Mouse (Mus musculus): ENCODE data around the gene Gng3.
"Not testable (repeated sequence)": the region's sequence is repeated elsewhere in the genome, so short reads cannot be mapped to it uniquely, and the experiment has no call there.

Gng3 gene

DNA sequence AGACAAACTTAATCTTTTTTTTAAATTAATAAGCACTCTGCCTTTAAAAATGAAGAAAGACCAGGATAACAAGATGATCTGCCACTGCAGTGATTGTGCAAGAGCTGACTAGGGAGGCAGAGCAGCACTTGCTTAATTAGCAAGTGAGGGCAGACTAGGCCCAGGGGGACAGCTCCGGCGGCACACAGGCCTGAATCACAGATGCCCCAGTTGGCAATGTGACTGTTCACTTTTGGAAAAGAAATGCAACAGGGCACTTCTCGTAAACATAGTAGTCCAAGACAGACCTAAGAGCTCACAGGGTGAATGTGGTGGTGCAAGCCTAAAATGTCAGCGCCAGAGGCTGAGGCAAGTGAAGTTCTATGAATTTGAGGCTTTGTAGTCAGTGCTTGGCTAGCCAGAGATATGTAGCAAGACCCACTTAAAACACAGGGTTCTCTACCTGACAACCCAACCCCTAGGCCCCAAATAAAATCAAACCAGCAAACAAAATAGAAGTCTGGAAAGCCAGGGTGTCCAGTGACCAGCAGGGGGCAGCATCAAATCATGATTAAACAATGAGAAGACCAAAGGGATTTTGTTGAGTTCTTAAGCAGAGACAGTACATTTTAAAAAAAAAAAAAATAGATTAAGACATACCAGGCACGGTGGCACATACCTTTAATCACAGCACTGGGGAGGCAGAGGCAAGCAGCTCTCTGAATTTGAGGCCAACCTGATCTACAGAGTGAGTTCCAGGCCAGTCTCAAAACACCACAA, 5.6 kb upstream of the Gng3 start:
- DNase-seq (ENCODE audit: low spot score in 2 of 2): peak in 1 of 2 experiments; percentile 82

DNA sequence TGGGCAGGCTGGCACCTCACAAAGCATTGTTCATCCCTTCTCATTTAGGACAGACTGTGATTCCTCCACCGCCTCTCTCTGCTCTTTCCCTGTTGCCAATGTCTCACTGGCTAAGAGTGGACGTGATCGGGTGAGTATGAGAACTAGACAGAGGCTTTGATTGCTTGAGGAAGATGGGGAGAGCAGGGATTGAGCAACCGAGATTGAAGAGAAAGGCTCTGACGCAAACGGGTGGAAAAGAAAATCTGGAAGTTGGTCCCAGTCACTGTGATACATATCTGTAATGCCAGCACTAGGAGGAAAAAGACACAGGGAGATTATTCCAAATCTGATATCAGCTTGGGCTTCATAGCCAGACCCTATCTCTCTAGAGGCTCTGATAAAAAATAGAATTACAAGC, 4.0 kb upstream of the Gng3 start:
- no peak for DNase-seq (ENCODE audit: low spot score in 2 of 2)

DNA sequence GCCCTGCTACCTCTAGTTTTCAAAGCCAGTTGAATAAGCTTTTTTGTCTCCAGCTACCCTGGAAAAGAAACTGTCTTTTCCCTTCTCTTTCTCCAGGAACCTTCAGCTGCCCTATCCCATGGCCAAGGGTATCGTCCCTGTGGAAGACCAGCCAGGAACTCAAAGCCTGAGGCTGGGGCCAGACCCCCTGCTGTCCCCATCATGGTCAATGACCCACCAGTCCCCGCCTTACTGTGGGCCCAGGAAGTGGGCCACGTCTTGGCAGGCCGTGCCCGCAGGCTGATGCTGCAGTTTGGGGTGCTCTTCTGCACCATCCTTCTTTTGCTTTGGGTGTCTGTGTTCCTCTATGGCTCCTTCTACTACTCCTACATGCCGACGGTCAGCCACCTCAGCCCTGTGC, 2.0 kb upstream of the Gng3 start:
- DNase-seq (ENCODE audit: low spot score in 2 of 2): no peak

DNA sequence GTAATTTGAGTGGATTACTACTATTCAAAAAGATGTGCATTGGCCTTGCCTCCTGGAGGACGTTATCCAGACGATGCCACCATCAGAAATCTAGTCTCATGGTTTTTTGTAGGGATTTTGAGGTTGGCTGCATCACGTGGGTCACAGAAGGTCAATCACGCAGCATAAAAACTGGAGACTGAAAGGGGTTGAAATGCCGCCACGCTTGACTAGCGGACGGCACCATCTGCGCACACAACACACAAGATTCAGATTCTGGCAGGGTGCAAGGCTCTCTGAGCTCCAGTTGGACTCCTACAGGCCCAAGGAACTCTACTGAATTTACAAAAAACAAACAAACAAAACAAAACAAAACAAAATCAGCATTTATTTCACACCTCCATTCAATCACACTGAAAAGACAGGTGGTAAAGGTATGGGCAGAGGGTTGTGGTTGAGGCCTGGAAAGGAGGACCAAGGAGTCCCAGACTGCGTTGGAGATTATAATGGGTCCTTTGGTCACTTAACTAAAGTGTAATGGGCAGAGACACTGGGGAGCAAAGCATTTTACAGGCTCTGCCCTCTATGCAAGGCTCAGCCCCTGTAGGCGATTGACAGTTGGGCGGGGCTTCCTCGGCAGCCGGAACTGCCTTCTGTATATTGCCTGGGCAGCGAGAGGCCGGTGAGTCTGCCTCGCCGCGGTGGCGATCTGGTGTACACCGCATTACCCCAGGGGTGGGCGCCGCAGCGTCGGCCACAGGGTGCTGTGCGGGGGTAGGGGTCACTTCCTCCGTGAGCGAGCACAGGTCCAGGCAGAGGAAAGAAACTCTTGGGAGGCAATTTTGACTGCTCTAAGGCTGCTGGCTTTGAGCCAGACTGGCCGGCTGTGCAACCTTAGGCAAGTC, 1.2 kb upstream of the Gng3 start:
- DNase-seq (ENCODE audit: low spot score in 2 of 2): peak in 1 of 2 experiments; percentile 76

DNA sequence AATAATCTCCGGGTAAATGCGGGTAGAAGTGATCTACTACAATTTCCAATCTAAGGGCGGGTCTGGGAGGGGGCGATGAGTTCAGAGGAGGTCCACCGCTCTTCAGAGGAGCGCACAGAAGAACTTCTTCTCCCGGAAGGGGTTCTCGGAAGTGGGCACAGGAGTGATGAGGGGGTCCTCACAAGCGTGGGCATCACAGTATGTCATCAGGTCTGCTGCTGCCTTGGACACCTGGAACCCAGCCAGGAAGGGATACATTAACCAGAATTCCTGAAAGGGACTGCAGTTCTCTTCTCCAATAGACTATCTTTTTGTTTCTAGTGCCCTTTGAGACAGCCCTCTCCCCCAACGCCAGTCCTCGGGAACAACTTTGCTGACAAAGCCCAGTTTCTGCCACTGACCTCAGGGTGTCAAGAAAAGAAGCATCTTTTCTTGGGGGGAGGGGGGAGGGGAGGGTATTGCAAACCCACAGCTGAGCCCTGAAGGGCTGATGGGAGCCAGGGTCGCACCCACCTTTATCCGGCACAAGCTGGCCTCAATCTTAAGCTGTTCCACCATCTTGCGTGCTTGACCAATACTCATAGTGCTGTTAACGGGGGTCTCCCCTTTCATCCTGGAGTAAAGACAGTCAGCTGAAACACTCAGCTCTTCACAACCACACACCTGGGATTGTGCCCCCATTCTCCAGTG, 808 bp downstream of the Gng3 start:
- peak in 1 of 2 experiments; percentile 48 for DNase-seq (ENCODE audit: low spot score in 2 of 2)

DNA sequence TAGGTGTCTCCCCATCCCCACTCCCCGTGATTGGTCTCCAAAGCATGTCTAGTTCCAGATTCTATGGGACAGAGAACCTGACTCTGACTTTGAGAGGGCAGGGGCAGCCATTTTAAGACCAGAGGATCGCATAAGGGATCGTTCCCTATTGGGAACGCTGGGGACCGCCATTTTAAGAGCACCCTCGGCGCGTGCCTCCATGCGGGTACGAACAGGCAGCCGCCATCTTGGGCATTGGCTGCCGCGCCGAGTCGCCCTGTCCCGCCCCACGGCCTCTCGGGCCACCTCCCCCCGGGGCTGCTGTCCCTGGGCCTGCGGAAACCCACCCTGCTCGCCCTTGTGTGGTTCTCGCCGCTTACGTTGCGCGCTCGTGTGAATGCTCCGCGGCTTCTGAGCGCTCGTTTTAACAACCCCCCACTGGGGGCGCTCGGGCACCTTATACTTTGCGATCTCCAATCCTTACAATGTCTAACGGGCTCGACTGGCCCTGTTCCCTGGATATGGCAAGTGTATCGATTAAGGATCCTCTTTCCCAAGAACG, 1.7 kb downstream of the Gng3 start, which contains the start of gene Bscl2:
Gene Bscl2, plus strand, starts transcription at position 217 of the 541 bp plus-strand sequence.
- DNase-seq (ENCODE audit: low spot score in 2 of 2): peak; percentile 81 to 90

DNA sequence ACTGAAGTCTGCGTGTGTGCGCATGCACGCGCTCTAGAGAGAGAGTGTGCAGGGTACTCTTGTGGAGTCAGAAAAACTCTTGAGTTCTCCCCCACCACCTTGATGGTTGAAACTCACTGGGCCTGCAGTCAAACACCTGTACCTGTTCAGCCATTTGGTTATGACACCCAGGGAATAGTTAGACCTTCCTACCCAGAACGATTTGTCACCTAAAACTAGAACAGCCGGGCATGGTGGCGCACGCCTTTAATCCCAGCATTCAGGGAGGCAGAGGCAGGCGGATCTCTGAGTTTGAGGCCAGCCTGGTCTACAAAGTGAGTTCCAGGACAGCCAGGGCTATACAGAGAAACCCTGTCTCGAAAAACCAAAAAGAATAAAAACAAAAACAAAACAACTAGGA, 2.7 kb downstream of the Gng3 start:
- not testable (repeated sequence) for DNase-seq (ENCODE audit: low spot score in 2 of 2)

DNA sequence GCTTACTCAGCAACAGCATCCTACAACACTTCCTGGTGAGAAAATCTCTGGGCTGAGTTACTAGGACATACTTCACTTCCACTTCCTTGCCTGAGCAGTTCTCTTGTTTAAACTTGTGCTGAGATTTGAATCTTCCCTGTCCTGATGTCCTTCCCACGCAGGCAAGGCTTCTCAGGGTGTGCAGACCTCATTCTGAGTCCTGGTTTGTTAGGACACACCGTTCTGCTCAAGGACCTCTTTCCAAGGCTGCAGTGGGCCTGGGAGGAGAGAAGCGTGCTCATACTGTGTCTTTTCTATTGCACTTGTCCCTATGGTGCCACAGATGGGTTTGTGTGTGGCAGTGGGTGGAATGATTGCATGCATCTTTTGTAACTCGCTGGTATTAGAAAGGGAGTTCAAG, 6.0 kb downstream of the Gng3 start:
- DNase-seq (ENCODE audit: low spot score in 2 of 2): no peak

DNA sequence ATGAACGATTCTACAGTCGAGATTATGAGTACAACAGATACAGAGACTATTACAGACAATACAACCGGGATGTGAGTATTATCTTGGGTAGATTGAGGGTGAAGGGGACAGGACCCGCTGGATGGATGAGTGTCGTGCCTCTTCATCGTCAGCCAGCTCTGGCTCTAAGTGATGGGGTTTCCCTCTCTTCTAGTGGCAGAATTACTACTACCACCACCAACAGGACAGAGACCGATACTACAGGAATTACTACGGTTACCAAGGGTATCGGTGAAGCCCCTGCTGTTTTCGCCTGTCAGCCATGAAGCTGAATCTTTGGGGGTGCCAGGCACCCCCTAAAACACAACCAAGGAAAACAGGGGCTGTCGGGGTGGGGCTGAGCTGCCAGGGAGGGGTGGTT, 7.7 kb downstream of the Gng3 start:
- DNase-seq (ENCODE audit: low spot score in 2 of 2): no peak

DNA sequence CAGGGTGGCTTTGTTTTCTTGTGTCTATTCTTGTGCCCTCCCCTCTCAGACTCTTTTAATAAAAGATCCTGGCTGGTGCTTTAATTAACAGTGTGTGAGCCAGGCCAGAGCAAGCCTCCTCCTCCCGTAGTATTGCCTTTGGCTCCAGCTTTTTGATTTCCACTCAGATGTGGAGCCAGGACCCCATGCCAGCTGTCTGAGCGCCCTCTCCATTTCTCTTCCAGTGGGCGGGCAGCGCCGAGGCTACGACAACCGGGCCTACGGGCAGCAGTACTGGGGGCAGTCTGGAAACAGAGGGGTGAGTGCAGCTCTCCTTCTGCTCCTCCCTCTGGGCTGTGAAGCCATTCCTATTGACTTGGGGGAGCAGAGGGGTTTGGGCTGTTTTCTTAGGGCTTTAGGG, 8.3 kb downstream of the Gng3 start:
- DNase-seq (ENCODE audit: low spot score in 2 of 2): no peak

DNA sequence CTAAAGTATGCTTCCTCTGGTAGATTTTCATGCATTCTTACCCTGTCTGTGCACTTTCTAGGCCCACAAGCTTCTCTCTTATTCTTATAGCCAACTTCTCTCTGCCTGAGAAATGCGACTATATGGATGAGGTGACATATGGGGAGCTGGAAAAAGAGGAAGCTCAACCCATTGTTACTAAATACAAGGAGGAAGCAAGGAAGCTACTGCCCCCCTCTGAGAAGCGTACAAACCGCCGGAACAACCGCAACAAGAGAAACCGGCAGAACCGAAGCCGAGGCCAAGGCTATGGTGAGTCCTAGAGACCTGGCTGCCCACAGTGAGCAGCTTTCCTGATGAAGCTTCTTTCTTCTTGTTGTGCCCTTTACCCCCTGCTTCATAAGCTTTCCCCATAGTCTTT, 9.3 kb downstream of the Gng3 start, which contains the start of gene AC129217.1:
Gene AC129217.1, plus strand, starts transcription at position 114 of the 400 bp plus-strand sequence.
- no peak for DNase-seq (ENCODE audit: low spot score in 2 of 2)

DNA sequence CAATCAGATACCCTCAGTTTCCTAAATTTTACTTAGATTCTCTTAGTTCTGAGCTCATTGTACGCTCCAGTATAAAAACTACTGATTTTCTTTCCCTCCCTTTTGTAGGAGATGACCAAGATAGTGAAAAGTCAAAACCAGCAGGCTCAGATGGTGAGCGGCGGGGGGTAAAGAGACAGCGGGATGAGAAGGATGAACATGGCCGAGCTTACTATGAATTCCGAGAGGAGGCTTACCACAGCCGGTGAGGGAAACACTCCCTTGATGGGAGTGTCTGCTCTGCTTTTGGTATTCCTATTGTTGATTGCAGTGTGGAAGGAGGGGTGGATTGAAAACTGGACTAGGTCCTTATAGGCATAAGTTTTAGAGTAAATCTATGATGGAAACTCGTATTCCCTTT, 16.3 kb downstream of the Gng3 start:
- DNase-seq (ENCODE audit: low spot score in 2 of 2): no peak

DNA sequence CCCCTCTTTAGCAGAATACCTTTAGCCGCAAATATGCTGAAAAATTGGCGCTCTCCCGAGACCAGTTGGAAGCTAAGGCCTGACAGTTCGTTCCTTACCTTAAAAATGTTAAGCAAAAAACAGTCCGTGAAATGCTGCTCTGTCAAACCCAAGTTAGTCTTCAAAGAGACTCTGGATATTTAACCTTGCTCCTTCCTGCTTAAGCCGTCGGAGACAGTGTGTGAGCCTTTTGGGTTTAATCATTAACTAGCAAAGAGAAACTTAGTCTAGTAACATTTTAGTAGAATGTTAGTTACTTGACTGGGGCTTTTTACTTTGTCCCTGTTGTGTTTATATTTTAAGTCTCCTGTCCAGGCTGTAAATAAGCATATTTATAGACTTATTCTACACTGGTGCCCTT, 17.8 kb downstream of the Gng3 start:
- DNase-seq (ENCODE audit: low spot score in 2 of 2): no peak

DNA sequence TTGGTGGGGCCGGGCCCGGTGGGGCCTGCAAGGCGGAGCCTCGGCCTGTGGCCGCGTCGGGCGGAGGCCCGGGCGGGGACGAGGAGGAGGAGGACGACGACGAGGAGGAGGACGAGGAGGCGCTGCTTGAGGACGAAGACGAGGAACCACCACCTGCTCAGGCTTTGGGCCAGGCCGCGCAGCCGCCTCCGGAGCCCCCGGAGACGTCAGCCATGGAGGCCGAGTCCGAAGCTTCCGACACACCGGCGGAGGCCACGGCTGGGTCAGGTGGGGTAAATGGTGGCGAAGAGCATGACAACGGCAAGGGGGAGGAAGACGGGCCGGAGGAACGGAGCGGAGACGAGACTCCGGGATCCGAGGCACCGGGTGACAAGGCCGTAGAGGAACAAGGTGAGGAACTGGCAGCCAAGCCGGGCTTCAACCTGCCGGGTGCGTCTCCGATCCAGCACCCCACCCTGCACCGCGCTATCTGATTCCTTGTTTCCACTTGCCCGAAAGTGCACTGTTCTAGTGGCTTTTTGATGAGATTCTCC, 18.5 kb downstream of the Gng3 start:
- no peak for DNase-seq (ENCODE audit: low spot score in 2 of 2)

DNA sequence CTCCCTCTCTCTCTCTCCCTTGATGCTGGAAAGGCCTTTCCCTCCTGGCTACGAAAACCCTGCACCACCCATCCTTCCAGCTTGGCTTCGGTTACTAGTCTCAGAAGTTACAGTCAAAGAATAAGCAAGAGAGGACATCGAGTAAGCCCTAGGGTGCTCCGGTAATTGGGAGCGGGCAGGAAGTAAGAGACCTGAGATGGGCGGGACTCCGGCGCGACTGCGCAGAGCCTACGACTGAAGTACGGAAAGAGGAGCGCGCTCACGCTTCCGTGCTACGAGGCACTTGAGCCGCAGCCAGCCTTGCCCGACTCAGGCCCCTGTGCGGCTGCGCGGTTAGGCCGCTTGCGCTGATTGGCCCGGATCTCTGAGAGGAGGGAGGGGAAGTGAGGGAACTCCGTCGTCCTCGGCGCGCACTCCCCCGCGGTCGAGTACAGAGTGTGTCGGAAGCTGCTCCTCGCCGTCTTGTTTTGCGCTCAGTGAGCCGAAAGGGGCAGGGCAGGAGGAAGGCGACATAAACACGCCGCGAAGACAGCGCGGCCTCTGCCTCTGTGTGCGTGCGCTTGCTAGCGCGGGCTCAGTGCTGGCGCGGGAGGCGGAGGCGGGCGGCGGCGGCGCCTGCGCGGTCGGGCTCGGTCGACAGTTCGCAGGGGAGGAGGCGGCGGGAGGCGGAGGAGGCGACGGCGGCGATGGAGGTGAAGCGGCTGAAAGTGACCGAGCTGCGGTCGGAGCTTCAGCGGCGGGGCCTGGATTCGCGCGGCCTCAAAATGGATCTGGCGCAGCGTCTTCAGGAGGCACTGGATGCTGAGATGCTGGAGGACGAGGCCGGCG, 19.2 kb downstream of the Gng3 start, which contains the start of gene Hnrnpul2:
Gene Hnrnpul2, plus strand, starts transcription at position 415 of the 828 bp plus-strand sequence.
- DNase-seq (ENCODE audit: low spot score in 2 of 2): peak; percentile 97 to 99

DNA sequence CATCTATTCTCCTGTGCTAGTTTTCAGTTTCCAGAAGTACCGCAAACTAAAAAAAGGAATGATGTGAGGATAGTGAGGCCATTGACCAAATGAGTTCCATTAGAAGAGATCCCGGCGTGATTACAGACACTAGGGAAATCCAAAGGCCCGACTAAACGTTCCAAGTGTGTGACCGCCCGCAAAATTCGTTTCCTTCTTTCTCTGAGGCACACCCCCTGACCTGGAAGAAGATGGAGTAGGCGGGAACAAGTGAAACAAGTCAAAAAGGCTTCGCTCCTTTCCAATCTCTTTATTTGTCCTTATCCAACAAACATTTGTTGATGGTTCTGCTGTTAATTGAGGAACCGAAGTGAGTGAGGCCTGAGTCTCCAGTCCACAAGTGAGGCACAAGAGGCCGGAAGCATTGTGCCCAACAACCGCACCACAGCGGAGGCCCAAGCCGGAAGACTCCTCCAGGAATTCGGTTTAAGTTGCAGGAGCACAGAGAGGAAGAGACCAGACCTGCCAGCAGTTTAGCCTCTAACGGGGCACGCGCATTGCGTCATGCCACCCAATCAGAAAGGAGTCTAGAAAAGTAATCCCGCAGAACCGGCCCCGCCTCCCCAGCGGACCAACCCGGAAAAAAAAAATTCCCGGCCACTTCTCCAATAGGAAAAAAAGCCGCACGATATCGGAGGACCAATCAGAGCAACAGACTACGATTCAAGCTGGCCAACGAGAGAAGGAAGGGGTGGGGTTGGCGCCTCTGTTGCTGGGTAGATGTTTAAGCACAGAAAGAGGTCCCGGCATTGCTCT, 20.0 kb downstream of the Gng3 start, which contains the start of gene Ttc9c:
Gene Ttc9c, minus strand, starts transcription at position 533 of the 795 bp plus-strand sequence.
- peak; percentile 96 to 99 for DNase-seq (ENCODE audit: low spot score in 2 of 2)

DNA sequence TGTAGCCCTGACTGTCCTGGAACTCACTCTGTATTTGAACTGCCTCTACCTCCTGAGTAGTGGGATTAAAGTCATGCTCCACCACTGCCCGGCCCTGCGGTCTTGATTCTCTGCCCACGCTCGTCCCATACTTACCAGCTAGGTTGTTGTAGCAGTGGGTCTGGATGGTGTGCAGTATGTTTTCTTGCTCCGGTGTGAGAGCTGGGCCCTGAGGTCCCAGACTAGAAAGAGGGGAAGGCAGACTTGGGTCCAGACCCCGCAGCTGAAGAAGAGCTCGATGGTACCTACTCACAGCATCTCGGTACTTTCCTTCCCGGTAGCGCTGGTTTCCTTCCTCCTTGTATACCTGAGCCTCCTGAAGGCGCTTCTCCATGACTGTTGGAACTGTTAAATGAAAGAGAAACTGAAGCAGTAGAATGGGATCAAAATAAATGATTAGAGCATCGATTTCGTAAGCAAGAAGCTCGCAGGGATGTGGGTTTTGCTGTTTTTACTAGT, 20.6 kb downstream of the Gng3 start:
- DNase-seq (ENCODE audit: low spot score in 2 of 2): no peak

DNA sequence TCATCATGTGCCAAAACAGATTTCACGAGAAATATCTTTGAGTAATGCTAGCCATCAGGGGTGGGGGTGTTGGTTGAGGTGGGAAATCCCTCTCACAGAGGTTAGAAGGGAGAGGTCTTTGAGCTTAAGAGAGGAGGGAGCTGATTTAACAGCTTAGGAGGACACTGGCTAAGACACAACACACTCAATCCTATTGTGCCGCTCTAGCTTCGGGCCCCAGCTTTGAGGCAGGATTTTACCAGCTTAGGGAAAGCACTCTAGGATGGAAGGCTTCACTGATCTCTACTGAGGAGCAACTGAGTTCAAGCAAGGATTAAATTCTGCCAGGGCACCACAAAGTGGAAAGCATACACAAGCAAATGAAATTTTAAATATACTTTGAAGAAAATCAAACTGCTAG, 22.0 kb downstream of the Gng3 start:
- DNase-seq (ENCODE audit: low spot score in 2 of 2): no peak

DNA sequence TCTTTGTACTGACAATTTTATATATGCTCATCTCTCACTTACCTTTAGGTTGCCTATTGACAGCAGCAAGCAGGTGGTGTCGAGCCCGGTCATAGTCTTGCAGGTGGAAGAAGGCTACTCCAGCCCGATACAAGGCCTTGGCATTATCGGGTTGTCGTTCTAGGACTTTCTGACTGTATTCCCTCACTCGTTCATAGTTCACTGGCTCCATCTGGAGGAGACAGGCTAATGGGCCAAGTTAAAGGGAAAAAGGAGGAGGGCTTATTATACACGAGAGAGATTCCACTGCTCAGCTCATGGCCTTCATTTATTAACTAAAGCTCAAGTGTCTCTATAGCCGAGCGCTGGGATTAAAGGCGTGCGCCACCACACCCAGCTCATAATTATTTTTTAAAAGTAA, 23.2 kb downstream of the Gng3 start:
- no peak for DNase-seq (ENCODE audit: low spot score in 2 of 2)

DNA sequence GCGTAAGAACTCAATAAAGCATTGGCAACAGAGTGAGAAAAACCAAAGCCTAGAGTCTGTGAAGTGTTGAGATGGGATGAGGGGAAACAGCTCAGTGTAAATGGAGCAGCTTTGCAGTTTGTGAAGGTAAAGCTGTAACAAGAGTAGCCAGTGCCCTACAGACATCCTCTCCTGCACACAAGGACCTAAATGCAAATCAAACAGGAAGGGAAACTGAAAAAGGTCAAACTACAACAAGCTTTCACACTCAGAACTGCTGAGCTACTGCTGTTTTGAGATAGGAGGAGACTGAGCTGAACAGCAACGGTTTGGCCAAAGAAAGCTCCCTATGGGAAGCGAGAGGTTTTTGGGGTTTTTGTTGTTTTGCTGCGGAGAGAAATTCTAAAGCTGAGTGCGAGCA, 32.2 kb downstream of the Gng3 start:
- DNase-seq (ENCODE audit: low spot score in 2 of 2): no peak

All from left cerebral cortex, adult 9 months (tissue).